8 mouse cellular contexts compared by ENCODE assay signal in genomic region chr3:98975777-98976176, GRCm38 (mm10).
DNase-seq lines count a peak whose midpoint lies in the region; ATAC-seq and TF ChIP-seq lines count a peak whose summit lies in the region.

No protein-coding gene starts in this region.

- no peaks in the 10 kb centered on the region for H3K4me1 ChIP-seq in liver, adult 2 months (ENCODE audit: control insufficient read depth, insufficient read depth, low read length)
- H3K4me1 ChIP-seq in midbrain, embryonic 16.5 days (ENCODE audit: control insufficient read depth, insufficient read depth, low read length), result no peaks in the 10 kb centered on the region

- H3K27ac ChIP-seq in liver, adult 2 months (replicated peaks; ENCODE audit: insufficient read depth, low read depth, low read length), result no peak overlapping the region
- H3K27ac ChIP-seq in midbrain, embryonic 16.5 days (ENCODE audit: low read length), result no peak overlapping the region

- no peaks in the 10 kb centered on the region for H3K79me2 ChIP-seq in liver, adult 2 months (ENCODE audit: control insufficient read depth, insufficient read depth, low read length)

- H3K4me2 ChIP-seq in midbrain, embryonic 16.5 days (ENCODE audit: low read length), result no peak overlapping the region

- WGBS in liver, adult 2 months, result 0% methylated on average over 3 of the region's 3 CpGs
- WGBS in midbrain, embryonic 16.5 days, result 9% methylated on average over 3 of the region's 3 CpGs

- peak; percentile 16; the same call in 1 of the 2 replicates for TF ChIP-seq CTCF in liver, adult 2 months (IDR thresholded peaks at IDR 0.05; ENCODE audit: low read depth, low read length)

- H3K36me3 ChIP-seq in liver, adult 2 months (ENCODE audit: control insufficient read depth, insufficient read depth, low read length), result no peaks in the 10 kb centered on the region
- H3K36me3 ChIP-seq in midbrain, embryonic 16.5 days (ENCODE audit: control insufficient read depth, insufficient read depth, low read length), result no peaks in the 10 kb centered on the region

- H3K4me3 ChIP-seq in liver, adult 2 months (ENCODE audit: insufficient read depth, low read depth, low read length), result no peak overlapping the region
- H3K4me3 ChIP-seq in midbrain, embryonic 16.5 days (ENCODE audit: low read depth, low read length), result no peak overlapping the region

- no peak overlapping the region for H3K9ac ChIP-seq in liver, adult 2 months (ENCODE audit: low read depth, low read length)
- H3K9ac ChIP-seq in midbrain, embryonic 16.5 days (ENCODE audit: low read depth, low read length), result no peak overlapping the region

- H3K27me3 ChIP-seq in liver, adult 2 months (ENCODE audit: control insufficient read depth, insufficient read depth, low read length), result no peaks in the 10 kb centered on the region; the same call in 1 of the 2 replicates
- H3K27me3 ChIP-seq in midbrain, embryonic 16.5 days (ENCODE audit: control insufficient read depth, insufficient read depth, low read depth, low read length), result no peaks in the 10 kb centered on the region

- ATAC-seq in CD4-positive, CD25-positive, alpha-beta regulatory T cell, adult 4 months, result no peak
- peak; percentile 70; the same call in 1 of the 2 replicates for ATAC-seq in midbrain, embryonic 16.5 days

- peak; percentile 37 for DNase-seq in CD4-positive, CD25-positive, alpha-beta regulatory T cell, adult 2 months (ENCODE audit: low read depth, low spot score)
- DNase-seq in liver, adult 2 months (ENCODE audit: extremely low read depth, low read depth, low spot score), result peak; percentile 67
- DNase-seq in liver, result no peak
- peak; percentile 87 for DNase-seq in embryo, embryonic 10.5 days (ENCODE audit: low spot score)
- peak; percentile 80 for DNase-seq in kidney, adult 9 months
- DNase-seq in urinary bladder, adult 2 months (ENCODE audit: low spot score), result no peak

- no peak for TF ChIP-seq POLR2A in liver, adult 2 months (IDR thresholded peaks at IDR 0.05; ENCODE audit: extremely low read depth, insufficient read depth, low read length)

- H3K9me3 ChIP-seq in midbrain, embryonic 16.5 days (replicated peaks; ENCODE audit: control insufficient read depth, low read length, poor library complexity, severe bottlenecking), result no peaks in the 10 kb centered on the region

Comparison
In these comparisons a context has a peak if more than half of its experiments do, and no peak if none do; other contexts are left out.
1. DNase-seq: peak in CD4-positive, CD25-positive, alpha-beta regulatory T cell, adult 2 months (single experiment), liver, adult 2 months (single experiment), embryo, embryonic 10.5 days (single experiment) and kidney, adult 9 months (single experiment); none in liver (single experiment) and urinary bladder, adult 2 months (single experiment).